Mouse (Mus musculus): Measurements from ENCODE around the gene Pcgf1. TPM values are rescaled to one million over a fixed set of nuclear protein-coding genes. Genes with fewer than 3 reads are reported as not detected.

Gene Pcgf1
- polyA plus RNA-seq, 1 experiment from 2014 or later = 56.3 TPM

DNA sequence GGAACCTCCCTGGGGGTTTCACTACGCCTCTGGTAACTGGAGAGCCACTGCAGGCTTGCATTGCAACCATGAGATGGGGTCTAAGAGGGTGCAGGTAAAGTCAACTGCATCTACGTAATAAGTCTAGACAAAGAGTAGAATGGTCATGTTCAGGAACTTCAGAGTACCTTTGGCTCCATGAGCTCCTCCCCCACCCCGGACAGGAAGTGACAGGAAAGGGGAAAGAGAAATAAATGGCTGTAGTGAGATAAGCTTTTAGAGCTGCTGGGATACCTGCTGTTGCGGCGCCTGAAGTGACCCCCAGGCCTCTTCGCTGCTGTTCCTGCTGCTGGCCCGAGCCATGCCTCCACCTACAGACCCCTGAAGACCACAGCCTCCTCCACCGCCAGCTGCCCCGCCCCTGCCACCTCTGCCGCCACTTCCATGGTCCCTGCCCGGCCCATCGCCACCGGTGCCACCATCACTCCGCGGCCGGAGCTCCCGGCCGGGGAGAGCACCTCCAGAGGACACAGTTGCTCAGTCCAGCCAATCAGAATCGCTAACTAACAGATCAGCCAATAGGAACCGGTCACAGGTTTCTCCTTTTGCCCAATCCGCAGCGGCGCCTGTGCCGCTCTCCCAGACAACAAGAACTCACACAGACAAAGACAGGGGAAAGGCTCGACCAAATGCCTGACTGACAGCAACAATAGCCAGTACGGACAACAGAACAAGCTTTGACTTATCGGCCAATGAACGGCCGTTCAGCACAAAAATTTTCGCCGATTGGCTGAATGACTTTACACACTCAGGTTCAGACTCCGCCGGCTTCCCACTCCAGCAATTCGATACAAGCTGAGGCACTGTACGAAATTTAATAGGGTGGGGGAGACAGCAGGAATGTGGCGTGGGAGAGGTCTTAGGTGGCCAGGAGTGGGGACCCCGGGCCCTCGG lies 43.5 kb downstream of the Pcgf1 start, which contains the start of gene Wbp1:
TSS of gene Wbp1 (minus strand) at position 630 of the 933 bp plus-strand sequence.
- peak within 1 kb of the TSS; percentile 78 for H3K9ac ChIP-seq
- H3K36me3 ChIP-seq (replicated peaks) = peaks cover 6% of the 10 kb centered on the region; the same call in 1 of the 2 replicates
- WGBS = under 1% methylated on average over 38 of the region's 38 CpGs
- peaks cover 71% of the 10 kb centered on the region for H3K4me1 ChIP-seq
- peak within 1 kb of the TSS; percentile 63 for H3K4me3 ChIP-seq
- H3K27me3 ChIP-seq (replicated peaks) = no peaks in the 10 kb centered on the region
- peak within 1 kb of the TSS; percentile 94 for H3K4me2 ChIP-seq
- H3K27ac ChIP-seq = peak within 1 kb of the TSS; percentile 93
- ATAC-seq (replicated peaks) = peak; percentile 95
- H3K9me3 ChIP-seq = no peaks in the 10 kb centered on the region

DNA sequence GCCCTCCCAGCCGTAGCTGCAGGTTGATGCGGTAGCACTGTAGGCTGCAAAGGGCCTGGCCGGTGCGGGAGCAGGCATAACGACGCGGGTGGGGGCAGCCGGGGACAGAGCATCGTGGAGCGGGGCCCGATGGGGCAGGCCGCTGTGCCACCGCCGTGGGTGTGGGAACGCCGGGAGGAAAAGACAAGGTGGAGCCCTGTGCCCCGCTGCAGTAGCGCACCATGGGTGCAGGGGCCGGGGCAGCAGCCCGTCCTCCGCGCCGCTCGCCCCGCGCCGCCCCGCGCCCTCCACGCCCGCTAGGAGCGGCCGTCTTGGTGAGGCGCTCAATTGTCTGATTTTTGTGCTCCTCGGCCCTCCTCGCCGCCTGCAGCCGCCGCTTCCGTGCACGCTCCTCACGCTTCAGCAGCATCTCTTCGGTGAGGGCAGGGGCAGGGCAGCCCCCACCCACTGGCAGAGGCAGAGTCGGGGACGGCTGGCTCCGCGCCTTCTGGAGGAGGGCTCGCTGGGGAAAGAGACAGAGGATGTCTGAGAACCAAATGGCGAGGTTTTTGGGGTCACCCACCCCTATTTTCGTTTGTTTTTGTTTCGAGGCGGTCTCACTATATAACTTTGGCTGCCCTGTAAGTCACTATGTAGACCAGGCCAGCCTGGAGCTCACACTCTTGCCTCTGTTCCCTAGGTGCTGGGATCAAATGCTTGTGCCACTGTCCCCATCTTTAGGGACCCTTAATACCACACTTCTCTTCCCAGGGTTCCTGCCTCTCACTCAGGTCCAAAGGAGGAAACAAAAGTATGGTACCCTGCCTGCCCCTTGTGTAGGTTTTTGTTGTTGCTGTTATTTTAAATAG lies 44.4 kb downstream of the Pcgf1 start:
- H3K27me3 ChIP-seq (replicated peaks) = no peaks in the 10 kb centered on the region
- peak overlapping the region; percentile 94 for H3K4me2 ChIP-seq
- H3K9ac ChIP-seq = peak overlapping the region; percentile 69
- peak; percentile 5 for ATAC-seq (replicated peaks)
- peaks cover 62% of the 10 kb centered on the region for H3K4me1 ChIP-seq
- peaks cover 6% of the 10 kb centered on the region; the same call in 1 of the 2 replicates for H3K36me3 ChIP-seq (replicated peaks)
- H3K9me3 ChIP-seq = no peaks in the 10 kb centered on the region
- peak overlapping the region; percentile 93 for H3K27ac ChIP-seq
- peak overlapping the region; percentile 63 for H3K4me3 ChIP-seq
- under 1% methylated on average over 52 of the region's 52 CpGs for WGBS

DNA sequence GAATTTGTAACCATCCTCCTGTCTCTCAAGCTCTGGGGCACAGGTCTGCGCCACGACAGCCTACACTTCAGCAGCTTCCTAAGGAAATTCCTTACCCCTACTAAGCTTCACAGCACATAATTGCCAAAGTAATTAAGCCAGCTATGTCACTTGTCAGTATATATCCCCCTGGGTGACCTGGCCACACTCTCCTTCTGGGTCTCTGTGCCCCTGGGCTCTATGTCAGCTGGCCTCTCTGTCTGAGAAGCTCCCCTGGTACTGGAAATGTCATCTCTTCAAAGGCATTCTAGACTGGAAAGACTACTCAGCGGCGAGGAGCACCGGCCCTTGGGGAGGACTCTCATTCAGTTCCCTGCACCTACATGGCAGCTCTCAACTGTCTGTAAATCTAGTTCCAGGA lies 45.3 kb downstream of the Pcgf1 start:
- Histone ChIP-seq H3K4me1 (peaks cover 55% of the 10 kb centered on the region), H3K36me3 (replicated peaks) (0 out of 2 replicates have a peak, but pooled peaks cover 2% of the 10 kb centered on the region), H3K27ac (no peak overlapping the region), H3K4me2 (peak overlapping the region; percentile 94), H3K27me3 (replicated peaks) (no peaks in the 10 kb centered on the region), H3K9me3 (no peaks in the 10 kb centered on the region), H3K4me3 (no peak overlapping the region), H3K9ac (no peak overlapping the region)
- 78% methylated on average over 5 of the region's 5 CpGs for WGBS
- no peak for ATAC-seq (replicated peaks)

DNA sequence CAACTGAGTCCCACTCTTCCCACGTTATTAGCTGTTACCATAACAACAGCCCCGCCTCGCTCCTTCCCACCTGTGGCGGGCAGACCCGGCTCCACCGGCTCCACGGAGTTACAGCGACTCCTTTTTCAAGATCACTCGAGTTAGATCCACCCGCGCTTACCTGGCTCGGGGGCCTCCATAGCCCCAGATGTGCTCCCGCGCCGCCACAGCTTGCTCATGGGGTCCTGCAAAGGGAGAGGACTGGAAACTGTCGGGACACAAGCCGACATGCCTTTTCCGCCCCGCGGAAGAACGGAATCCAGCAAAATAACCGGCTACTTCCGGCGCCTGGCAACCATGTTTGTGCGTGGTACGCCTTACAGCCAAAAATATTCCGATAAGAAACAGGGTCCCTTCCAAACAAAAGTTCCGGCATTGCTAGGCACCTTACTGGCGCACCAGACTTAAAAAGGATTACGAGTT lies 47.2 kb downstream of the Pcgf1 start:
- ATAC-seq (replicated peaks) = peak; percentile 7
- H3K4me2 ChIP-seq = peak overlapping the region; percentile 73
- no peaks in the 10 kb centered on the region for H3K9me3 ChIP-seq
- peak overlapping the region; percentile 89 for H3K4me3 ChIP-seq
- peaks cover 39% of the 10 kb centered on the region for H3K4me1 ChIP-seq
- H3K36me3 ChIP-seq (replicated peaks) = no peaks in the 10 kb centered on the region
- peak overlapping the region; percentile 58 for H3K9ac ChIP-seq
- WGBS = under 1% methylated on average over 30 of the region's 30 CpGs
- H3K27me3 ChIP-seq (replicated peaks) = no peaks in the 10 kb centered on the region
- H3K27ac ChIP-seq = peak overlapping the region; percentile 64

DNA sequence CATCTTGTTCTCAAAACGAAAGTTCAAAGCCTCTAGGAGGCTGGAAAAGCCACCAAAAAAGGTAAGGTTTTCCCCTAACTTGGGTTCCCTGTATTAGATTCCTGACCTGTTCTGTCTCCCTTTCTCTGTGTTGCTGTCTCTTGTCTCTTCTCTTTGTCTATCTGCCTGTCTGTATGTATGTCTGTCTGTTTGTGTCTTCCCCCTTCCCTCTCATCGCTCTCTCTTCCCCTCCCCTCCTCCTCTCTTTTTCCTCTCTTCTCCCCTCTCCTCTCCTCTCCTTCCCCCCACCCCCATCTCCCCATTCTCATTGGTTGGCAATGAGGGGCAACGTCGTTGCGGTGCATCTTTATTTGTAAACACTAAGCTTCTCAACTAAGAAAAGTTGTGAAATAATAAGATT lies 47.7 kb downstream of the Pcgf1 start, which contains the start of gene Ino80b:
TSS of gene Ino80b (minus strand) at position 101 of the 400 bp plus-strand sequence.
- Histone ChIP-seq H3K4me3 (peak within 1 kb of the TSS; percentile 89), H3K27ac (peak within 1 kb of the TSS; percentile 64), H3K36me3 (replicated peaks) (no peaks in the 10 kb centered on the region), H3K9ac (peak within 1 kb of the TSS; percentile 58), H3K27me3 (replicated peaks) (no peaks in the 10 kb centered on the region), H3K4me2 (peak within 1 kb of the TSS; percentile 73), H3K9me3 (no peaks in the 10 kb centered on the region), H3K4me1 (peaks cover 34% of the 10 kb centered on the region)
- no peak for ATAC-seq (replicated peaks)
- 22% methylated on average over 5 of the region's 5 CpGs for WGBS

DNA sequence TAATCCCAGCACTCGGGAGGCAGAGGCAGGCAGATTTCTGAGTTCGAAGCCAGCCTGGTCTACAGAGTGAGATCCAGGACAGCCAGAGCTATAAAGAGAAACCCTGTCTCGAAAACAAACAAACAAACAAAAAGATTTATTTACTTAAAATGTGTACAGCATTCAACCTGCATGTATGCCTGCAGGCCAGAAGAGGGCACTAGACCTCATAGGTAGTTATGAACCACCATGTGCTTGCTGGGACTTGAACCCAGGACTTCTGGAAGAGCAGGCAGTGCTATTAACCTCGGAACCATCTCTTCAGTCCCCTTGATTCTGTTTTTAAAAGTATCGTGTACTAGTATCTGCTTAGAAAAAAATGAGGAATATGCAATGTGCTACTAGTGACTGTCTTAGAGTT lies 49.8 kb downstream of the Pcgf1 start:
- H3K36me3 ChIP-seq (replicated peaks) = no peaks in the 10 kb centered on the region
- no peak overlapping the region for H3K4me2 ChIP-seq
- H3K27ac ChIP-seq = no peak overlapping the region
- no peak overlapping the region for H3K9ac ChIP-seq
- no peak overlapping the region for H3K4me3 ChIP-seq
- H3K27me3 ChIP-seq (replicated peaks) = no peaks in the 10 kb centered on the region
- ATAC-seq (replicated peaks) = no peak
- WGBS = 96% methylated on average over 5 of the region's 5 CpGs
- H3K9me3 ChIP-seq = no peaks in the 10 kb centered on the region
- peaks cover 23% of the 10 kb centered on the region for H3K4me1 ChIP-seq

MicroRNAs encoded within 50 kb of the gene (microRNA counts, 519-probe panel; counts per million panel counts)
- 1,813 counts per million, percentile 12 among the panel's probes with 10 or more counts for microRNA mmu-miR-3470a+mmu-miR-3470b

Small RNA genes within 50 kb of the gene (microRNA-seq; reads per million reads assigned to microRNA genes)
- gene Mir3470a = not detected
- not detected for gene Mir7040

Other genes with a start within 250 kb of the Pcgf1 start
- gene Sema4f, start 138.1 kb upstream of the Pcgf1 start, polyA plus RNA-seq (2015; fragmentation: Nextera tagmentation; extraction: Ambion mirVana) = 20.3 and 21.7 TPM in 2 replicates
- gene M1ap, start 131.0 kb upstream of the Pcgf1 start, polyA plus RNA-seq (2015; fragmentation: Nextera tagmentation; extraction: Ambion mirVana) = 0.22 TPM in 1 of 2 replicates, not detected in the other
- gene Dok1, start 44.4 kb upstream of the Pcgf1 start, polyA plus RNA-seq (2015; fragmentation: Nextera tagmentation; extraction: Ambion mirVana) = 2.3 TPM in 2 replicates
- 6.8 and 7.6 TPM in 2 replicates for gene Loxl3, start 43.7 kb upstream of the Pcgf1 start, polyA plus RNA-seq (2015; fragmentation: Nextera tagmentation; extraction: Ambion mirVana)
- 182 and 198 TPM in 2 replicates for gene Aup1, start 23.3 kb upstream of the Pcgf1 start, polyA plus RNA-seq (2015; fragmentation: Nextera tagmentation; extraction: Ambion mirVana)
- 79.0 and 81.2 TPM in 2 replicates for gene Htra2, start 22.6 kb upstream of the Pcgf1 start, polyA plus RNA-seq (2015; fragmentation: Nextera tagmentation; extraction: Ambion mirVana)
- 0.51 and 0.75 TPM in 2 replicates for gene Dqx1, start 20.0 kb upstream of the Pcgf1 start, polyA plus RNA-seq (2015; fragmentation: Nextera tagmentation; extraction: Ambion mirVana)
- not detected in 2 replicates for gene Tlx2, start 7.6 kb upstream of the Pcgf1 start, polyA plus RNA-seq (2015; fragmentation: Nextera tagmentation; extraction: Ambion mirVana)
- 0.36 TPM in 1 of 2 replicates, not detected in the other for gene Lbx2, start 8.5 kb downstream of the Pcgf1 start, polyA plus RNA-seq (2015; fragmentation: Nextera tagmentation; extraction: Ambion mirVana)
- 6.9 and 8.1 TPM in 2 replicates for gene Ccdc142, start 23.7 kb downstream of the Pcgf1 start, polyA plus RNA-seq (2015; fragmentation: Nextera tagmentation; extraction: Ambion mirVana)
- gene Gm42688, start 23.7 kb downstream of the Pcgf1 start, polyA plus RNA-seq (2015; fragmentation: Nextera tagmentation; extraction: Ambion mirVana) = 7.3 and 7.4 TPM in 2 replicates
- gene Mrpl53, start 31.2 kb downstream of the Pcgf1 start, polyA plus RNA-seq (2015; fragmentation: Nextera tagmentation; extraction: Ambion mirVana) = 102 and 105 TPM in 2 replicates
- gene Mogs, start 37.6 kb downstream of the Pcgf1 start, polyA plus RNA-seq (2015; fragmentation: Nextera tagmentation; extraction: Ambion mirVana) = 24.7 and 27.0 TPM in 2 replicates
- gene Wbp1, start 43.7 kb downstream of the Pcgf1 start, polyA plus RNA-seq (2015; fragmentation: Nextera tagmentation; extraction: Ambion mirVana) = 176 and 196 TPM in 2 replicates
- 13.6 and 15.1 TPM in 2 replicates for gene Ino80b, start 47.6 kb downstream of the Pcgf1 start, polyA plus RNA-seq (2015; fragmentation: Nextera tagmentation; extraction: Ambion mirVana)
- 10.9 and 15.3 TPM in 2 replicates for gene Rtkn, start 57.6 kb downstream of the Pcgf1 start, polyA plus RNA-seq (2015; fragmentation: Nextera tagmentation; extraction: Ambion mirVana)
- 20.8 and 21.6 TPM in 2 replicates for gene Wdr54, start 78.5 kb downstream of the Pcgf1 start, polyA plus RNA-seq (2015; fragmentation: Nextera tagmentation; extraction: Ambion mirVana)
- gene 1700003E16Rik, start 78.5 kb downstream of the Pcgf1 start, polyA plus RNA-seq (2015; fragmentation: Nextera tagmentation; extraction: Ambion mirVana) = 9.5 and 12.0 TPM in 2 replicates
- 162 TPM in 2 replicates for gene Dctn1, start 88.1 kb downstream of the Pcgf1 start, polyA plus RNA-seq (2015; fragmentation: Nextera tagmentation; extraction: Ambion mirVana)
- gene Slc4a5, start 142.0 kb downstream of the Pcgf1 start, polyA plus RNA-seq (2015; fragmentation: Nextera tagmentation; extraction: Ambion mirVana) = 0.37 and 0.41 TPM in 2 replicates
- gene Mthfd2, start 248.0 kb downstream of the Pcgf1 start, polyA plus RNA-seq (2015; fragmentation: Nextera tagmentation; extraction: Ambion mirVana) = 28.9 and 31.0 TPM in 2 replicates
- 22.8 and 23.4 TPM in 2 replicates for gene Mob1a, start 248.1 kb downstream of the Pcgf1 start, polyA plus RNA-seq (2015; fragmentation: Nextera tagmentation; extraction: Ambion mirVana)